Mouse (Mus musculus) liver, embryonic 16.5 days (tissue): ENCODE data around the gene Cbs. TPM values are rescaled to one million over a fixed set of nuclear protein-coding genes. Genes with fewer than 3 reads are reported as not detected.
"Not testable (repeated sequence)": the region's sequence is repeated elsewhere in the genome, so short reads cannot be mapped to it uniquely, and the experiment has no call there.

ENCODE experiments used
- ATAC-seq: fragments of 200-750 bp; cut with Nextera tagmentation; 2 replicates; pipeline ENCODE4 v1.8.0; 2017; ENCODE audit warnings: low read depth, mild to moderate bottlenecking, moderate number of reproducible peaks, moderate library complexity
- H3K27ac ChIP-seq: fragments of 300-500 bp; sonication (generic); 2 replicates; pipeline ENCODE4 v1.5.1; 2014; ENCODE audit warnings: mild to moderate bottlenecking, low read length
- H3K27me3 ChIP-seq: fragments of 300-500 bp; sonication (generic); 2 replicates; pipeline ENCODE4 v1.6.1; 2014; ENCODE audit warnings: low read depth, low read length, mixed read lengths; ENCODE audit not compliant: control insufficient read depth, insufficient read depth
- H3K36me3 ChIP-seq: fragments of 300-500 bp; sonication (generic); 2 replicates; pipeline ENCODE4 v1.6.1; 2014; ENCODE audit warnings: mild to moderate bottlenecking; ENCODE audit not compliant: control insufficient read depth, insufficient read depth
- H3K4me1 ChIP-seq: fragments of 300-500 bp; sonication (generic); 2 replicates; pipeline ENCODE4 v1.6.1; 2014; ENCODE audit warnings: low read depth, low read length, mixed read lengths; ENCODE audit not compliant: control insufficient read depth
- H3K4me2 ChIP-seq: fragments of 300-500 bp; sonication (generic); 2 replicates; pipeline ENCODE4 v1.6.1; 2014; ENCODE audit warnings: low read depth, low read length, mixed read lengths
- H3K4me3 ChIP-seq: fragments of 300-500 bp; sonication (generic); 2 replicates; pipeline ENCODE4 v1.5.1; 2014; ENCODE audit warnings: low read depth, mild to moderate bottlenecking, low read length
- H3K9ac ChIP-seq: fragments of 300-500 bp; sonication (generic); 2 replicates; pipeline ENCODE4 v1.6.1; 2014; ENCODE audit warnings: low read depth, low read length
- H3K9me3 ChIP-seq: fragments of 300-500 bp; sonication (generic); replicated peaks from 2 replicates; pipeline ENCODE4 v1.6.1; 2016; ENCODE audit warnings: low read length; ENCODE audit not compliant: control insufficient read depth
- WGBS: fragments of 180-500 bp; shearing (Covaris S2); extraction: QIAGEN DNeasy Blood & Tissue Kit; methylation state at CpG from one replicate; pipeline ENCODE4 v1.1.7; 2014; ENCODE audit not compliant: insufficient replicate concordance; 5-methylcytosine and 5-hydroxymethylcytosine counted together
- polyA plus RNA-seq: library from polyadenylated mRNA; unstranded; fragments of >200 nt; fragmentation: Nextera tagmentation; extraction: Ambion mirVana; gene quantifications from 2 replicates; pipeline ENCODE4 v1.2.1, GENCODE M21; 2015

Cbs gene
- polyA plus RNA-seq, 1 experiment from 2014 or later, result 69.0 TPM

- Histone ChIP-seq H3K9me3 (no peaks in the 10 kb centered on the region), H3K27me3 (peaks cover 25% of the 10 kb centered on the region), H3K27ac (peak overlapping the region; percentile 43; the same call in 1 of the 2 replicates), H3K4me1 (peaks cover 8% of the 10 kb centered on the region), H3K4me3 (peak overlapping the region; percentile 60), H3K9ac (no peak overlapping the region), H3K36me3 (no peaks in the 10 kb centered on the region), H3K4me2 (peak overlapping the region; percentile 62; the same call in 1 of the 2 replicates)
- WGBS, result 62% methylated on average over 11 of the region's 11 CpGs
- ATAC-seq, result no peak
Observed at GRCm38 (mm10) chr17:31635781-31636180, 1.3 kb downstream of the Cbs start.

GRCm38 (mm10) chr17:31634896-31635295 is 2.1 kb downstream of the Cbs start:
- H3K27ac ChIP-seq, result no peak overlapping the region

GRCm38 (mm10) chr17:31633007-31633406 is 4.0 kb downstream of the Cbs start:
- no peak overlapping the region; the same call in 1 of the 2 replicates for H3K27ac ChIP-seq
- no peak for ATAC-seq
- no peak overlapping the region for H3K9ac ChIP-seq
- no peaks in the 10 kb centered on the region for H3K9me3 ChIP-seq
- 66% methylated on average over 6 of the region's 6 CpGs for WGBS
- peaks cover 8% of the 10 kb centered on the region for H3K4me1 ChIP-seq
- H3K36me3 ChIP-seq, result no peaks in the 10 kb centered on the region
- peaks cover 25% of the 10 kb centered on the region for H3K27me3 ChIP-seq
- peak overlapping the region; percentile 0; the same call in 1 of the 2 replicates for H3K4me3 ChIP-seq
- no peak overlapping the region for H3K4me2 ChIP-seq

More at GRCm38 (mm10) chr17:31634896-31635295, 2.1 kb downstream of the Cbs start:
- H3K4me3 ChIP-seq, result no peak overlapping the region
- WGBS, result 44% methylated on average over 5 of the region's 5 CpGs
- no peak overlapping the region for H3K9ac ChIP-seq
- H3K4me1 ChIP-seq, result peaks cover 8% of the 10 kb centered on the region
- no peaks in the 10 kb centered on the region for H3K9me3 ChIP-seq
- ATAC-seq, result no peak
- peak overlapping the region; percentile 62 for H3K4me2 ChIP-seq
- peaks cover 25% of the 10 kb centered on the region for H3K27me3 ChIP-seq
- no peaks in the 10 kb centered on the region for H3K36me3 ChIP-seq

- 59% methylated on average over 10 of the region's 10 CpGs for WGBS
- H3K36me3 ChIP-seq, result no peaks in the 10 kb centered on the region
- no peak for ATAC-seq
- H3K9ac ChIP-seq, result no peak overlapping the region
- no peaks in the 10 kb centered on the region for H3K9me3 ChIP-seq
- no peak overlapping the region for H3K4me2 ChIP-seq
- no peak overlapping the region for H3K4me3 ChIP-seq
- 0 out of 2 replicates have a peak, but pooled peaks cover 2% of the 10 kb centered on the region for H3K4me1 ChIP-seq
- H3K27me3 ChIP-seq, result peaks cover 9% of the 10 kb centered on the region
- H3K27ac ChIP-seq, result no peak overlapping the region
Observed at GRCm38 (mm10) chr17:31631081-31631800, 5.8 kb downstream of the Cbs start.

- H3K4me1 ChIP-seq, result 0 out of 2 replicates have a peak, but pooled peaks cover 2% of the 10 kb centered on the region
- ATAC-seq, result no peak
- H3K27ac ChIP-seq, result no peak overlapping the region
- no peak overlapping the region for H3K9ac ChIP-seq
- 70% methylated on average over 2 of the region's 2 CpGs for WGBS
- H3K27me3 ChIP-seq, result no peaks in the 10 kb centered on the region
- H3K9me3 ChIP-seq, result no peaks in the 10 kb centered on the region
- no peaks in the 10 kb centered on the region for H3K36me3 ChIP-seq
- H3K4me2 ChIP-seq, result no peak overlapping the region
- no peak overlapping the region for H3K4me3 ChIP-seq
Observed at GRCm38 (mm10) chr17:31627961-31628360, 9.1 kb downstream of the Cbs start.

GRCm38 (mm10) chr17:31623101-31623500 is 13.9 kb downstream of the Cbs start:
- 70% methylated on average over 4 of the region's 4 CpGs for WGBS
- ATAC-seq, result no peak
- Histone ChIP-seq H3K27ac (no peak overlapping the region), H3K9ac (no peak overlapping the region), H3K4me3 (no peak overlapping the region), H3K9me3 (no peaks in the 10 kb centered on the region), H3K36me3 (no peaks in the 10 kb centered on the region), H3K4me2 (no peak overlapping the region), H3K27me3 (no peaks in the 10 kb centered on the region), H3K4me1 (no peaks in the 10 kb centered on the region)

- H3K9ac ChIP-seq, result no peak overlapping the region
- 47% methylated on average over 4 of the region's 4 CpGs for WGBS
- no peak for ATAC-seq
Observed at GRCm38 (mm10) chr17:31613086-31613755, 23.8 kb downstream of the Cbs start.

GRCm38 (mm10) chr17:31609895-31610294 is 27.1 kb downstream of the Cbs start:
- no peak overlapping the region for H3K27ac ChIP-seq
- H3K9me3 ChIP-seq, result no peaks in the 10 kb centered on the region
- no peak for ATAC-seq
- H3K4me1 ChIP-seq, result no peaks in the 10 kb centered on the region
- H3K4me3 ChIP-seq, result no peak overlapping the region
- H3K9ac ChIP-seq, result no peak overlapping the region
- H3K27me3 ChIP-seq, result no peaks in the 10 kb centered on the region
- H3K4me2 ChIP-seq, result no peak overlapping the region
- WGBS, result 75% methylated on average over 3 of the region's 3 CpGs
- no peaks in the 10 kb centered on the region; the same call in none of the 2 replicates for H3K36me3 ChIP-seq

More at GRCm38 (mm10) chr17:31613086-31613755, 23.8 kb downstream of the Cbs start:
- no peak overlapping the region for H3K27ac ChIP-seq
- no peaks in the 10 kb centered on the region for H3K9me3 ChIP-seq
- H3K4me2 ChIP-seq, result no peak overlapping the region
- no peaks in the 10 kb centered on the region for H3K4me1 ChIP-seq
- H3K4me3 ChIP-seq, result no peak overlapping the region
- no peaks in the 10 kb centered on the region for H3K27me3 ChIP-seq
- no peaks in the 10 kb centered on the region for H3K36me3 ChIP-seq

- not testable (repeated sequence) for H3K36me3 ChIP-seq, H3K4me3 ChIP-seq, ATAC-seq, H3K27ac ChIP-seq, H3K27me3 ChIP-seq, H3K9me3 ChIP-seq, H3K4me2 ChIP-seq, H3K4me1 ChIP-seq, H3K9ac ChIP-seq
- WGBS, result 88% methylated on average over 3 of the region's 3 CpGs
Observed at GRCm38 (mm10) chr17:31609173-31609572, 27.9 kb downstream of the Cbs start.
